Mouse (Mus musculus) cerebral cortex, adult 2 months (tissue): ENCODE data around the gene Arhgap22.

ENCODE experiments used
- WGBS: fragments of 180-500 bp; shearing (Covaris S2); methylation state at CpG from one replicate; pipeline ENCODE4 v1.1.7; 2018; 5-methylcytosine and 5-hydroxymethylcytosine counted together

The Arhgap22 gene

DNA sequence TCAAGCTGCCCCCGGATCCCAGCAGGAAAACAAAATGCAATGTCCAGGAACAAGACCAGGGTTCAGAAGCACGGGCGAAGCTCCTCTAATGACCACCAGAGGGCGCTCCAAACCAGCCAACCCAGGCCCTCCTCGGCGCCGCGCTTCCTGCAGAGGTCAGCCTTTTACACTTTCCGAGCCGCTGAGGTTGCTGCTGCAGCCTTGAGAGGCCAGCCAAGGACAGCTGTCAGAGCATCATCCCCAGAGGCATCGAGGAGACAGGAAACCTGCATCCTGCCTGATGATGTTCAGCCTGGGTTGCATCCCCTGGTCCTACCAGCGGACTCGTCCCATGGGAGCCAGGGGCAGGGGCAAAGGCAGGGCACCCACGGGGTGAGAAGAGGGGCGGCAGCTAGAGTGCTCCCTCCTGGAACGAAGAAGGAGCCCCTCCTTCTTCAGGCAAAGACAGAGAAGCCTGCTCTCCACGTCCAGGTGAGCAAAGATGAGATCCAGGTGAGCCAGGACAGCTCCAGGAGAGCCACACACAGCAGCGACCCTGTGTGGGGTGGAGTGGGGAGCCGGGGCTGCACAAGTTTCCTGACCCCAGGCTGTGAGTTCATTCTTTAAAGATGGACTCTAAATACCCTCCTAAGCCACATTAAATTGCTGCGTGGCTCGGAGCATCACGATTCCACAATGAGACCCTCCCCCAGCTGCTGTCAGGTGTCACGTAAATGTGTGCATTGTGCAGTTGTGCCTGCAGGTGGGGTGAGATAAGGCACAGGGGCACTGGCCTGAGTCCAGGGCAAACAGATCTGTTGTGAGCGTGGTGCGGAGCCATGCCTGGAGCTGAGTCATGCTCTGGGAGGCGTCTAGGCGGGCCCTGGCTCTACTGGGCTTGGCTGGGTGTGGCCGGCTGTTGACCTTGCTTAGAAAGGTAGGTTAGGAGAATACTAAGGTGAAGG is at the start of gene Arhgap22:
Arhgap22 (plus strand) TSS at position 204 of the 944 bp plus-strand sequence.
- 12% methylated on average over 28 of the region's 28 CpGs for WGBS

DNA sequence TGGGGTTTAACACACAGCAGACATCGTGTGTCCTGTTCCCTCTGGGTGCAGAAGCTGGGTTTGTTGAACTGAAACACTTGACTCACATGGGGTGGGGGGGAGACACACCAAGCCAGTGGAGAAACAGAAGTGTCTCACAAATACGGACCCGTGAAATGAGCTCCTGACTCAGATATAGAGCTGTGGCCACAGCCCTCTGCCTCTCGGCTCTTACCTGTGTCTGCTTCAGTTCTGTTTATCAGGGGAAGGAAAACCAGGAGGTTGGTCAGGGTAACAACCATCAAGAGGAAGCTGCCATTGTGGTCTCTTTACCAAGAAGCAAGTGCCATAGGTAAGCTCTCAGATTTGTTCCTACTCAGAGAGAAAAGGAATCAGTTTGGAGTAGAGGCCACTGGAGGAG is 45.1 kb upstream of the Arhgap22 start:
- 86% methylated on average over 4 of the region's 4 CpGs for WGBS

DNA sequence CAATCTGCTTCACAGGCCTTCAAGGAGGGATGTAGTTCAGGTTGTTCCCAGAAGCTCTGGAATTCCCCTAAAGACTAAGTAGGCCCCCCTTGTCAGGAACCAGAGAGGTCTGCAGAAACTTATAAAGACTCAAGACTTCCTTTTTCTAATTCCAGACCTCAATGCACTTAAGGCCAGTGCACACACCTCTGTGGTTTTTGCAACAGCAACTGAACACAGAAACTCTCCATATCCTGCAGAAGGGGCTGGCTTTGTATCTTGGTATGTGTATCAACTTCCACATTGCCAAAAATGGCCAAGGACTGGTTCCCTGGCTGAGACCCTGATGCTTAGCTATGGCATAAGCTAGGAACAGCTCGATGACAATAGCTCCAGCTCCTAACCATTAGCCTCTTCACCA is 41.9 kb upstream of the Arhgap22 start:
- 91% methylated on average over 1 of the region's 1 CpGs for WGBS

DNA sequence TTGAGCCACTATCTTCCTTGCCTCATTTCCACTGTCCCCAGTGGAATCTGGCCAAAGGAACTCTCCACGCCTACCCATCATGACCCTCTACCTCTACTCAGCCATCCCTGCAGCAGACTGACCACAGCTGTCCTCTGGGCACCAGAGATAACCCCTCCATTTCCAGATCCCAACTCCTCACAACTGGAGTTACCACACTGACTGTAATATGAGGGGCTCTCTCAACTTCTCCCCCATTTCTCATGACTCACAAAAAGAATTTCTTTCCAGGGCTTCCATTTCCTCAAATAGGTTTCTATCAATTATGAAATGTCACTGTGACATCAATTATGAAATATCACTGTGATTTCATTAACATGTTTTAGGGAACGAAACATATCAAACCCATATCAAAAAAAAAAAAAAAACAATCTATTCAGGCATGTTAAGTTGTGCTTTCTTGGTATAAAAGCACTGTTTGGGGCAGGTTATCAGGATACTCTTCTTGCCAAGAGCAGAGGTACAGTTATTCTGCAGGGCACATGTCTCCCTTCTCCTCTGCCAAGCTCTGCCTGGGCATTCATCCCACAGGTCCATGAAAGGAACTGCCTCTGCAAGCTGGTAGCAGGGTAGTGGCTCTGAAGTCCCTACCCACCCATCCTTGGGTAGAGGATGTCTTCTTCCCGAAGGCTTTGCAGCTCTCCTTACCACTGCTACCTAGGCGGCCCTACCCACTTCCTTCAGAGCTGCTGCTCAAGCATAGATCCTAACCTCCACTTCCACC is 38.6 kb upstream of the Arhgap22 start:
- WGBS, result 69% methylated on average over 4 of the region's 4 CpGs

DNA sequence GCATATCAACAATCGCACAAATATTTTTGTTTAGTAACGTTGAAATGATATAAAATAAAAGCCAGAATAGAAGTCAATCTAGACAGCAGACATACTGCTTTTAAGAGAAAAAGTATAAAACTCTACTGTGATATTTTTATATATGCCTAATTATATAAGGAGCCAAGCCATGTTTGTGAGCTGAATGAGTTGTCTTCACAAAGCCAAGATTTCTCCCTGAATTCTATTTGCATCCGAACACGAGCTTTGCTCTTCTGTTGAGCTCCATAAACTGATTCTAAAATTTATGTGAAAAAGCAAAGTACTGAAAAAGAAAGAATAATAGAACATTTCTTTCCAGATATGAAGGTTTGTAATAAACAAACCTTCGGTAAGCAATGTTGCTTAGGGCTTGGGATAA is 33.7 kb upstream of the Arhgap22 start:
- 48% methylated on average over 5 of the region's 5 CpGs for WGBS

DNA sequence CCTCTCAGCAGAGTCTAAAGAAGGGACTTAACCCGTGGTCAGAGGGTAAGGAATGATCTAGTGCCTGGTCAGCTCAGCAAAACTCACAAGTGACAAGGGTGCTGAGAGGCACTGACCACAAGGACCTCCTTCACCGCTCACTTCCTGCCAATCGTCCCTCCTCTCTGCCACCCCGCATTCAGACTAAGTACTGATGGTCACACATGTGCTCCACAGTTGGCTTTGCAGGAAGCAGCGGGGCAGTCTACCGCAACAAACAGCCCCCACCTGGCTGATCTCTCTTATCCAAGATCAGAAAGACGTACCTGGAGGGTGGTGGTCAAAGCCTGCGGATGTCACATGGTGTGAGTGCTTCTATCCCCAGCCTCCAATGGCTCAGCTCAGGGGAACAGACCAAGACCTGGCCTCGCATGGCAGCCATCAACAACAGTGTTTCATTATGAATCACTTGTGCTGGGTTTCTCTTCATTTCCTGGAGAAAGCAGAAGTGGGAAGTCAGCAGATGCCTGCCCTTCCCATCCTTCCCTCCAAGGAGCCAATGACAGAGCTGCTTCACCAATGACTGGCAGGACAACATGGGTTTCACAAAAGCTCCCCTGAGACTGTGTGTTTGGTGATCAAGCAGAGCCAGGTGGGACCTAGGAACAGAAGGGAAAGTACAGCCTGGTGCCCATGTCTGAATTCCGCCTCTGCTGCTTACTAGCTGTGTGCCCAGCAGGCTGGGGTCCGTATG is 28.6 kb upstream of the Arhgap22 start, which contains the start of gene Wdfy4:
Wdfy4 (minus strand) TSS at position 441 of the 733 bp plus-strand sequence.
- 89% methylated on average over 11 of the region's 11 CpGs for WGBS

DNA sequence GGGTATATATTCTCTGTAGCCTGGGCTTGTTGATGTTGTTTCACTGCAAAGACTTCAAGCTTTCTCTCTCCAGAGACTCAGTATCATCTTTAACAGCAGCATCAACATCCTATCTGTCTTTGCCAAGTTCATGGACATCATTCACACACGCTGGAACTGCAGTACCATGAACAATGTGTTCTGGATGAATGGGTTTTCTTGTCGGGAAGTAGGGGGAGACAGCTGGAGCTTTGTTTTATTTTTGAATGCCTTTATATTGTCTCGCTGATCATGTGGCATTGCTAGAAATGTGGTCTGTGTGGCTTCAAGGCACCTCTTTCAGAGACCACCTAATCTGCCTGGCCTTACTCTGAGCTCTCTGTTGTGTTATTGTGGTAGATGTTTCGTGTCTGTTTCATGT is 26.6 kb upstream of the Arhgap22 start:
- WGBS, result 55% methylated on average over 4 of the region's 4 CpGs

DNA sequence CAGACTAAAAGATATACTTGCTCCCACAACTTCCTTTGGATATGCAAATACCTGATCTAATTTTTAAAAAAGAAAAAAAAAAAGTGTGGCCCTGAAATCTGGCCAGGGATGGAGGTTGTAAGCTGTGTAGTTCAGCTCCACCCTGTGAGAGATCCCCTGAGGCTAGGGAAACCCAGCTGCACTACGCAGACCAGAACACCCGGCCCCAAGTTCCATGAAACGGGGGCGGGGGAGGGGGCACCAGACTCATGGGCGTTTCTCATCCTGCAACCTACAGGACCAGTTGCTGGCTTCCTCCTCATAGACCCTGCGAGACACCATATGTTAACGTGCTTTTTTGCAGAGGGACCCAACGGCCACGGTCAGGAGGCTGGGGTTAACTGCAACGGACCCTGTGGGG is 24.6 kb upstream of the Arhgap22 start:
- 77% methylated on average over 10 of the region's 10 CpGs for WGBS

DNA sequence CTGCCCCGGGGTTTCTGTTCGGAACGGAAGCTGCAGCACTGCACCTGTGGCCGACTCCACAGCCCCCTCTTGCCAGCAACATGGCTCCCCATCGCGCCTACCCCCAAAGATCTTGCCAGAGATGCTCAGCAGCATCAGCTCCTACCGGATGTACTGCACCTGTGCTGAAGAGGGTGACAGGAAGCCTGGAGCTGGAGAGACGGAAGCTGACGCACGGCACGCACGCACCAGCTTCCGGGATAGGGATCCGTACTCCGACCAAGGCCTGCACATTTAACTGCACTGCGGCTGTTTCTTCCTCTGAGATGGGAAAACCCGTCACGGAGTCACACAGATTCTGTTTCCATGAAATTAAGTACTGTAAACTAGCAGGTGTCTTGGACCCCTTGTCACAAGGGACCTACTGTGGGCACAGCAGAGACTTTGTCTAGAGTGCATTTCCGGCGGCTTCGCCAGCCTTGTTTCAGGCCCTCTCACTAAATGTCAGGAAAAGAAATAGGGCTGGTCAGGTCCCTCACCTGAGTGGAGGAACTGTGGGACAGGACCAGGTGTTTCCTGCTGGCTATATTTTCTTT is 23.9 kb upstream of the Arhgap22 start:
- WGBS, result 95% methylated on average over 21 of the region's 21 CpGs

DNA sequence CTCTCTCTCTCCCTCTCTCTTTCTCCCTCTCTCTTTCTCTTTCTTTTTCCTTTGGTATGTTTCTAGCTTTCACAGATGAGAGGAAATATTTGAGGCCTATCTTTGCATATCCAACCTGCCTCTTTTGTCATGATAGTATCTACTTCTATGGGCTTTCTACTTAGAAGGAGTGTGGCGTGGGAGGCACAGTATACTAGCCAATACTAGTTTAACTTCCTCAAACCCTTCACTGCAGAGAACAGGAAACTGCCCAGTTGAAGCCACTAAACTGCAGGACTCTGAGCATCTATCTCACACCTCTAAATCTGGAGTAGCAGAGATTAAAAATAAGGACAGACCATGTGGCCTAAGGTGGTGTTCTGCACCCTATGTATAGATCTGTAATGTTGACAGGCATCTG is 23.2 kb upstream of the Arhgap22 start:
- WGBS, result 64% methylated on average over 1 of the region's 1 CpGs

DNA sequence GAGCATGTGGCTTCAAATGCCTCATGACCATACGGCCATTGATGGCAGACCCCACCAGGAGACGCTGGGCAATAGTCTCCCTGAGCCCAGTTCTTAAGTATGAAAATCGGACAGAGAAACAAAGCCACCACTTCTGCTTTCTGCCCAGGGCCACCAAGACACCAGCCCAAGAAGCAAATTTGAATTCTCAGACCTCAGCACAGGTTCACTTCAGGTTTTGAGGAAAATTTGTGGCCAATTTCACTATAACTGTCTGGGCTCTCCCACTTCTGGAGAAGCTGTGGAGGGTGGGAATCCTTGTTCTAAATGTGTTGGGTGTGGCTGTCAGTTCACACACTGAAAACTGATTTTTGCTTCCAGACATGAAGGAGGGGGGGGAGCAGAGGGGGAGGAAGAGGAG is 19.6 kb upstream of the Arhgap22 start:
- 85% methylated on average over 3 of the region's 3 CpGs for WGBS

DNA sequence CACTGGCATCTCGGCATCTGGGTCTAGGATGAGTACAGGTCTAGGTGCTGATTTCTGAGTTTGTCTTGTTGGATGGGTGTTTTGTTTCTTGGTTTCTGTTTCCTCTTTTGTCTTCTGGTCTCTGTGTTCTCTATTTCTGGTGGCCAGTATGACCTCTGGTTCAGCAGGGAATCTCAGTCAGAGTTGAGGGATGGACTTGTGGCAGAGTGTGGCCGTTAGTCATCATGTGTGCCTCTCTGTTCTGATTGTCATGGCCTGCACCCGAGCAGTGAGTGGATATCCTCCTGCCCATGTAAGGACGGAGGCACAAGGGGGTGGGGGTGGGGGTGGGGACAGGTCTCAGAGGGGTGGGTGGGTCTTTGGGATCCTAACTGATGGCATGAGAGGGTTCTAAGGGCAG is 11.7 kb upstream of the Arhgap22 start:
- WGBS, result 83% methylated on average over 4 of the region's 4 CpGs

DNA sequence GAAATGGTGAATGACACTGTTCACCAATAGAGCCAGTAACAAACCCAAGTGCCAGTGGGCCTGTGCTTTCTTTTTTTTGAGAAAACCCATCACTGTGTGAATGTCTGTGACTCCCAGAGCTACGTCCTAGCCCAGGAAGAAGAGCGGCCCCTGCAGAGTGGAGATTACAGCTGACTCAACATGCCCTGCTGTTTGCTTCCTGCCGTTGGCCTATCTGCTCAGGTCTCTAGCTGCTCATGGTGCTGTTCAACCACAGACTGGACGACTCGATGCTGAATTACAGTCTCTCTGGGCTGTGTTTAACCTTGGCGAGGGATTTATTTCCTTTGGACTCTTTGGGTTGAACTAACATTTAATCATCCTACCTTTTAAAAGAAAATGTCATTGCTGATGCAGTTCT is 10.9 kb upstream of the Arhgap22 start:
- WGBS, result 77% methylated on average over 6 of the region's 6 CpGs

DNA sequence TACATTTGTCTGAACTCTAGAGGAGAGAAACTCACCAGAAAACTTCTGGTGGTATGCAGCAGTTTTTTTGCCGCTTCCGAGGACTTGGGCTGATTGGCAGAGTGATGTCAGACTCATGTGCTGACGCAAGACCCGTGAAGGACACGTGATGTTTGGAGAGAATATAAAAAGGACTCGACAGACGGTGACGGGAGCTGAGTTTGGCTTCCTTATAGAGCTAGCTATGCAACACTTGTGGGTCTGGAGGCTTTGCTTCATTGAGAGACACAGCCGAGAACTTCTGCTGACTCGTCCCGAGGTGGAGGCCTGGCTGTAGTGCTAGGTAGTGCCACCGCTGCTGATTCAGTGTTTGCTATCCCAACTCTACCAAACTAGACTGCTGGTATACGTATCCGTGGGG is 10.0 kb upstream of the Arhgap22 start:
- WGBS, result 62% methylated on average over 14 of the region's 14 CpGs

DNA sequence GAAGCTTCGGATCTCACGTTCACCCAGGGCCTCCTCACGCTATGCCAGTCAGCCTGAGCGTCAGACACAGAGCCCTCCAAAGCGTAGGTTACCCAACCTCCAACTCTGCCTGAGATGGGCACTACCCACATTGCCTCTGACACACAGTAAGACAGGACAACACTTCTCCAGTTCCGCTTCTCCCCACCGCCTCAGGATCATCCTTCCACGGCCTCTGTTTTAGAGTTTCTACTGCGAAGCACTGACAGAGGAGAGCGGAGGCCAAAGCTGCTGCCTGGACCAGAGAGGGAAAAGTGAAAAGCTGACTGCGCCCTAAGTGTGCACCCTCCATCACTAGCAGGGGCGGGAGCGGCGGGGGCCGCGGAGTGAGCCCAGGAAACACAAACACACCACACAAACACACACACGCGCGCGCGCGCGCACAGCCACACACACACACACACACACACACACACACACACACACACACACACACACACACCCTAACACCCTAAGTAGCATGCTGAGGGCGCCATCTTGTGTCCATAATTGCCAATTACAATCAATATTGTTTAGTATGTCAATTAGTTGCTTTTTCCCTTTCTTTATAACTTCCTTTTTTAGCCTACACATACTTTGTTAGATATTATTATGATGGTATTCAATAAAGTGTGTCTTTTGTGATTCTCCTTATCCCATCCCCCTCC is 8.4 kb upstream of the Arhgap22 start:
- WGBS, result 32% methylated on average over 23 of the region's 24 CpGs

DNA sequence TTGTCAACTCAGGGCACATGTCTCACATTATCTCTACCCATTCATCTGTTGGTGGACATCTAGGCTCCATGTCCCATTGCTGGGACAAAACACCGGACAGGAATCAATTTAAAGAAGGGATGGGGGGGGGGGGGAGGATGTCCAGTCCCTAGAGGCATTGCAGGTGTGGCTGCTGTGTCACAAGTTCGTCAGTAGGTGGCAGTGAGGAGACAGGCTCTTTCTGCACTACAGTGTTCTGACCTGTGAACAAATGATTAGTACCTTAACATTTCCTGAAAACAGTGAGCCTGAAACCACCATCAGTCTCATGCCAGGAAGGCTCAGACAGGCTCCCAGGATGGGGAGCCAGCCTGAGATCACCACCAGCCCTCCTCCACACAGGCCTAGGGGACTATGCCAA is 6.8 kb upstream of the Arhgap22 start:
- 26% methylated on average over 2 of the region's 2 CpGs for WGBS

DNA sequence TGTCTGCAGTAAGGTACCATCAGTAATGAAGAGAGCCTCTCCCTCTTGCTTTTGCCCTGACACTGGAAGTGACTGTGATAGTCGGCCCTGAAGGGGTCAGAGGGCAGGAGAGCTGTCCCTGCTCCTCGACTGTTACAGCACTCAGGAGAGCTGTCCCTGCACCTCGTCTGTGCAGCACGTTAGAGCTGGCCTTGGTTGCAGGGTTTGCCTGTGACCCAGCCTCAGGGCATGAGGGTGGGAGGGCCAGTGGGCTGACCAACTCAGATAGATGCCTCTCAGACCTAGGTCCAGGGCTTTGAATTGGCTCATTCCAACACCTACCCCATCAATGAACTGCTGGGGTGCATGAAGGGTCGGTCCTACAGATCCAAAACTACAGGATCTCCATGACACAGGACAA is 5.5 kb upstream of the Arhgap22 start:
- WGBS, result 61% methylated on average over 5 of the region's 5 CpGs

DNA sequence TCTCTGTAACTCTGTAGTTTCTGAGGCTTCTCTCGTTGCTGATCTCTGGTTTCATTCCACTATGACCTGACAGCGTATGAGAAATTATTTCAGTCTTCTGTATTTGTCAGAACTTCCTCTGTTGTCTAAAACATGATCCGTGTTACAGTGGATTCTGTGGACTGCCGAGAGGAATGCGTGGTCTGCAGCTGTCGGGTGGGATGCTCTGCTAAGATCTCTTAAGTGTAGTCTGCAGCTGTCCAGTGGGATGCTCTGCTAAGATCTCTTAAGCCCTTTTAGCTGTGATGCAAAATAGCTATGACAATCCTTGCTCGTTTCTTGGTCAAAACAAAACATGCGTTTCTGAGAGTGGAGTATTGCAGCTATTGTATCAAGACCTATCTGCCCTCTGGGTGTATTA is 3.0 kb upstream of the Arhgap22 start:
- 89% methylated on average over 8 of the region's 8 CpGs for WGBS

DNA sequence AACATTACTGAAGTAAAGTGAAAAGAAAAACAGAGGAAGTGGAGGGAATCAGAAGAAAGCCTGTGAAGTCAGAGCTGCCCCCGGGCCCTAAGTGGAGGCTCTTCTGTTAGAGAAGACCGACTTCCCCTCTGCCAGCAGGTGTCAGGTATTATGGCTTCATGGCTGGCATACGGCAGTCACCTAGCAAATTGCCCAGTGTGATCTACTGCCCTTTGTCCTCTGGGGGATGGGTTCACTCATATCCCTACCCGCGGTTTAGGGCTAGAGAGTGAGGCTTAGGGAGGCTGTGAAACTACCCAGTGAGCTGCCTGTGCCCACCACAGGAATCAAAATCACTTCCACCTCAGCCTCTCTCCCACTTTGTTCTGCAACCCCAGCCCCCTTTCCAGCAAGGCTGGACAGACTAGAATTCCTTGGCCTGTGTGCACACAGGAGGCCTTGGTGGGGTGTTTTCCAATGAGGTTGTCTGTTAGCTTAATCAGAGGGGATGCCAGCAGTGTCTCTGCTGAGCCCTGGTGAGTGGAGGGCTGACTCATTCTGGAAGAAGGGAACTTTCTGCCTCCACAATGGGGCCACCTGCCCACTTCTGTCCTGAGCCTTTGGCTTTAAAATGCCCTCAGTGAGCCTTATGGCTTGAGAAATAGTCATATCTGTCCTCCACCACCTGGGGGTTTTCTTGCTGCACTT is 1.4 kb upstream of the Arhgap22 start:
- 76% methylated on average over 5 of the region's 5 CpGs for WGBS

DNA sequence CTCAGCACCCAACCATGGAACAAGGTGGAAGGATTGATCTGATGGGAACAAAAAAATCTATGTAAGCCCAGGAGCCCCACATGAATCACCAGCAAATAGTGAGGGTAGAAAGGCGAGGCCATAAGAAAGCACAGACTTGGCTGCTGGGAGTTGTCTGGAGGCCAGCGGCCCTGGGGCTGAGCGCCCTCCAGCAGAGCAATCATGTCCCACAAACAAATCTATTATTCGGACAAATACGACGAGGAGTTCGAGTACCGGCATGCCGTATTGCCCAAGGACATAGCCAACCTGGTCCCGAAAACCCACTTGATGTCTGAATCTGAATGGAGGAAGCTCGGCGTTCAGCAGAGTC is 892 bp upstream of the Arhgap22 start:
- 92% methylated on average over 12 of the region's 12 CpGs for WGBS

DNA sequence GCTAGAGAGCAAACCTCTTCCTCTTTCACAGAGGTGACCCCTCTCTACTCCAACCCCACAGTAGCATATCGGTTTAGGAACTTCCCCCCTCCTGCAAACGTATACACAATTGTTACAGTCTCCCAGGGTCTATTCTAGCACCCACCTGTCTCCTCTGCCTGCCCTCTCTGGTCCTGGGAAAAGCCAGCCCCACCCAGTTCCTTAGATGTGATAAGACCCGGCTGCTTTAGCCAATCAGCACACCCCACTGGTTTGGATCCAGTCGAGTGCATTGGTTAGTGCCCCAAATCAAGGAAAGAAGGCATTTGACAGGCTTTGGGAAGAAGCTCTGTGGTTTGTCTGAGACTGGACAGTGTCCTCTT is 922 bp downstream of the Arhgap22 start:
- 39% methylated on average over 4 of the region's 4 CpGs for WGBS
